Mouse (Mus musculus): ENCODE results near the gene Chpf. TPM values are rescaled to one million over a fixed set of nuclear protein-coding genes. Genes with fewer than 3 reads are reported as not detected.

Chpf gene
- polyA plus RNA-seq (2012; rRNA removed) = 29.8 and 40.2 TPM in 2 replicates

GRCm38 (mm10) chr1:75478916-75479634, at the start of gene Chpf, which contains the start of gene Tmem198:
Gene Chpf, minus strand, starts transcription at chr1:75479307.
Gene Tmem198, plus strand, starts transcription at chr1:75479532.
- peaks cover 13% of the 10 kb centered on the region for H3K4me1 ChIP-seq (ENCODE audit: control insufficient read depth, insufficient read depth, insufficient read length, low read length)
- peak within 1 kb of the TSS; percentile 63 for H3K27ac ChIP-seq (ENCODE audit: insufficient read depth, low read depth, low read length)
- WGBS = under 1% methylated on average over 76 of the region's 76 CpGs

GRCm38 (mm10) chr1:75524679-75525078, 45.6 kb upstream of the Chpf start:
- H3K36me3 ChIP-seq (ENCODE audit: control insufficient read depth, insufficient read depth, low read length) = peaks cover 1% of the 10 kb centered on the region; the same call in 1 of the 2 replicates
- H3K4me1 ChIP-seq (ENCODE audit: control insufficient read depth, insufficient read depth, insufficient read length, low read length) = no peaks in the 10 kb centered on the region; the same call in 1 of the 2 replicates
- no peaks in the 10 kb centered on the region for H3K27me3 ChIP-seq (ENCODE audit: control insufficient read depth, insufficient read depth, low read length)
- no peak overlapping the region for H3K4me3 ChIP-seq (ENCODE audit: low read depth, low read length)
- TF ChIP-seq POLR2A (IDR thresholded peaks at IDR 0.05; ENCODE audit: low read depth, low read length) = no peak
- no peak for TF ChIP-seq CTCF (IDR thresholded peaks at IDR 0.05; ENCODE audit: extremely low read depth, insufficient read length, insufficient replicate concordance, low read depth, low read length)
- H3K27ac ChIP-seq (ENCODE audit: insufficient read depth, low read depth, low read length) = no peak overlapping the region
- 86% methylated on average over 7 of the region's 7 CpGs for WGBS

More at GRCm38 (mm10) chr1:75478916-75479634, at the start of gene Chpf, which contains the start of gene Tmem198:
- peak within 1 kb of the TSS; percentile 88 for H3K4me3 ChIP-seq (ENCODE audit: low read depth, low read length)
- TF ChIP-seq CTCF (IDR thresholded peaks at IDR 0.05; ENCODE audit: extremely low read depth, insufficient read length, insufficient replicate concordance, low read depth, low read length) (no peak), POLR2A (IDR thresholded peaks at IDR 0.05; ENCODE audit: low read depth, low read length) (peak; percentile 31; the same call in 1 of the 2 replicates)
- H3K27me3 ChIP-seq (ENCODE audit: control insufficient read depth, insufficient read depth, low read length) = peaks cover 2% of the 10 kb centered on the region; the same call in 1 of the 2 replicates
- peaks cover 12% of the 10 kb centered on the region; the same call in 1 of the 2 replicates for H3K36me3 ChIP-seq (ENCODE audit: control insufficient read depth, insufficient read depth, low read length)

GRCm38 (mm10) chr1:75521321-75522031, 42.4 kb upstream of the Chpf start, which contains the start of gene Stk11ip:
Gene Stk11ip, plus strand, starts transcription at chr1:75521529.
- under 1% methylated on average over 46 of the region's 46 CpGs for WGBS
- TF ChIP-seq POLR2A (IDR thresholded peaks at IDR 0.05; ENCODE audit: low read depth, low read length) (peak; percentile 53), CTCF (IDR thresholded peaks at IDR 0.05; ENCODE audit: extremely low read depth, insufficient read length, insufficient replicate concordance, low read depth, low read length) (no peak)
- Histone ChIP-seq H3K27me3 (ENCODE audit: control insufficient read depth, insufficient read depth, low read length) (no peaks in the 10 kb centered on the region), H3K4me3 (ENCODE audit: low read depth, low read length) (peak within 1 kb of the TSS; percentile 89), H3K27ac (ENCODE audit: insufficient read depth, low read depth, low read length) (peak within 1 kb of the TSS; percentile 61), H3K4me1 (ENCODE audit: control insufficient read depth, insufficient read depth, insufficient read length, low read length) (no peaks in the 10 kb centered on the region; the same call in 1 of the 2 replicates), H3K36me3 (ENCODE audit: control insufficient read depth, insufficient read depth, low read length) (no peaks in the 10 kb centered on the region)

DNA sequence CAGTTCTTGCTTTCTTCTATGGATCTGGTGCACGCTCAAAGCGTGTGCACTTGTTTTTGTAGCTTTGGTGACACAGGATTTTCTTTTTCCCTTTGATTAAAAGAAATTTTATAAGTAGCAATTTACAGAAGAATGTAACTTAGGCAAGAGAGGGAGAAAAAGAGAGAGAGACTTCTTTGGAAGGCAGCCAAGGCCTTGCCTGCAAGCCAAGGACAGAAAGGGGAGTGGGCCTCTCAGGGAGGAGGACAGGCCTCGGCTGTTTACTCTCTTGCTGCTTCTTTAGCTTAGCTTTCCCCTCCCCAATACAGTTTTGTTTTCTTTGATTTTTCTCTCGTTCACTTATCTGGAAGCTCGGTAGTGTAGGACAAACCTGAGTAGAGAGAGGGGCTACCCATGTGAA, 40.5 kb upstream of the Chpf start:
- Histone ChIP-seq H3K36me3 (ENCODE audit: control insufficient read depth, insufficient read depth, low read length) (no peaks in the 10 kb centered on the region), H3K4me1 (ENCODE audit: control insufficient read depth, insufficient read depth, insufficient read length, low read length) (no peaks in the 10 kb centered on the region; the same call in 1 of the 2 replicates), H3K27ac (ENCODE audit: insufficient read depth, low read depth, low read length) (no peak overlapping the region), H3K27me3 (ENCODE audit: control insufficient read depth, insufficient read depth, low read length) (no peaks in the 10 kb centered on the region), H3K4me3 (ENCODE audit: low read depth, low read length) (no peak overlapping the region)
- no peak for TF ChIP-seq CTCF (IDR thresholded peaks at IDR 0.05; ENCODE audit: extremely low read depth, insufficient read length, insufficient replicate concordance, low read depth, low read length)
- no peak for TF ChIP-seq POLR2A (IDR thresholded peaks at IDR 0.05; ENCODE audit: low read depth, low read length)
- WGBS = 51% methylated on average over 5 of the region's 5 CpGs

DNA sequence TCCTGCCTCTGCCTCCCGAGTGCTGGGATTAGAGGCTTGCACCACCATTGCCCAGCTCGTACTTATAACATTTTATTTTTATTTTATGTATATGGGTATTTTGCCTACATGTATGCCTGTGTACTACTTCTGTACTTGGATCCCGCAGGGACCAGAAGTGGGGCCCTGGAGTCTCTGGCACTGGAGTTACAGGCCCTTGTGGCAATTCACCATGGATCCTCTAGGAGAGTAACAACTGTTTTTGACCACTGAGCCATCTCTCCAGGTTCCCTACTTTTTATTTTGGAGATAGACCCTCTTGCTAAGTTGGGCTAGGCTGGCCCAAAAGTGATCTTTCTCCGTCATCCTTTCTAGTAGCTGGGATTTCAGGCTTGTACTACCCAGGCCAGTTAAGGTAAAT, 39.3 kb upstream of the Chpf start:
- Histone ChIP-seq H3K4me3 (ENCODE audit: low read depth, low read length) (no peak overlapping the region), H3K4me1 (ENCODE audit: control insufficient read depth, insufficient read depth, insufficient read length, low read length) (no peaks in the 10 kb centered on the region; the same call in 1 of the 2 replicates), H3K27ac (ENCODE audit: insufficient read depth, low read depth, low read length) (no peak overlapping the region), H3K27me3 (ENCODE audit: control insufficient read depth, insufficient read depth, low read length) (no peaks in the 10 kb centered on the region), H3K36me3 (ENCODE audit: control insufficient read depth, insufficient read depth, low read length) (no peaks in the 10 kb centered on the region)
- 94% methylated on average over 4 of the region's 4 CpGs for WGBS
- no peak for TF ChIP-seq POLR2A (IDR thresholded peaks at IDR 0.05; ENCODE audit: low read depth, low read length)
- no peak for TF ChIP-seq CTCF (IDR thresholded peaks at IDR 0.05; ENCODE audit: extremely low read depth, insufficient read length, insufficient replicate concordance, low read depth, low read length)

DNA sequence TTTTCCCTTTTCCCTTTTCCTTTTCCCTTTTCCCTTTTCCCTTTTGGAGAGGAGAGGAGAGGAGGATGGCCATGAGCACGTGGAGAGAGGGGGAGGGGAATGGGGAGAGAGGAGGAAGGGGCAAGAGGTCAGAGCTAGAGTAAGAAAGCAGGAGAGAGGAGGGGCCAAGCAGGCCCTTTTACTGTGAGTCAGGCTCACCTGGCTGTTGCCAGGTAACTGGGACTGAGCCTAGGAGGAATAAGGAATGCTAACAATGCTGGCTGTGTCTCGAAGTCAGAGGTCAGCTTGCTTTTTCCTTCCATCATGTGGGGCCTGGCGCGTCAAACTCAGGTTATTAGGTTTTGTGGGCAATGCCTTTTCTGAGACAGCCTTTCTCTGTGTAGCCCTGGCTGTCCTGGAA, 38.9 kb upstream of the Chpf start:
- no peak overlapping the region for H3K27ac ChIP-seq (ENCODE audit: insufficient read depth, low read depth, low read length)
- H3K27me3 ChIP-seq (ENCODE audit: control insufficient read depth, insufficient read depth, low read length) = no peaks in the 10 kb centered on the region
- no peak for TF ChIP-seq POLR2A (IDR thresholded peaks at IDR 0.05; ENCODE audit: low read depth, low read length)
- TF ChIP-seq CTCF (IDR thresholded peaks at IDR 0.05; ENCODE audit: extremely low read depth, insufficient read length, insufficient replicate concordance, low read depth, low read length) = no peak
- H3K4me3 ChIP-seq (ENCODE audit: low read depth, low read length) = no peak overlapping the region
- WGBS = 27% methylated on average over 3 of the region's 4 CpGs
- H3K36me3 ChIP-seq (ENCODE audit: control insufficient read depth, insufficient read depth, low read length) = no peaks in the 10 kb centered on the region
- H3K4me1 ChIP-seq (ENCODE audit: control insufficient read depth, insufficient read depth, insufficient read length, low read length) = no peaks in the 10 kb centered on the region; the same call in 1 of the 2 replicates
